Mouse (Mus musculus): ENCODE data around the gene Vmn1r233. TPM values are rescaled to one million over a fixed set of nuclear protein-coding genes. Genes with fewer than 3 reads are reported as not detected.
A peak's percentile ranks its signal among the peaks of the same experiment; 100 is the strongest.

Vmn1r233 gene
- total and polyA plus RNA-seq, 2 experiments from 2014 or later: not detected

GRCm38 (mm10) chr17:20966681-20967080 lies 29.6 kb downstream of the Vmn1r233 start:
- no peak overlapping the region for H3K4me2 ChIP-seq (ENCODE audit: low read depth, low read length)
- TF ChIP-seq CTCF (IDR thresholded peaks at IDR 0.05; ENCODE audit: low read depth): no peak
- TF ChIP-seq EP300 (IDR thresholded peaks at IDR 0.05; ENCODE audit: low read depth): no peak
- H3K4me3 ChIP-seq (ENCODE audit: low read depth, low read length): no peak overlapping the region
- no peaks in the 10 kb centered on the region for H3K27me3 ChIP-seq (ENCODE audit: control insufficient read depth, insufficient read depth, low read length)
- no peak overlapping the region for H3K27ac ChIP-seq (ENCODE audit: low read depth)
- no peaks in the 10 kb centered on the region for H3K9me3 ChIP-seq (replicated peaks; ENCODE audit: control insufficient read depth, low read length)
- H3K36me3 ChIP-seq (replicated peaks; ENCODE audit: control insufficient read depth, insufficient read depth, low read length): peaks cover 70% of the 10 kb centered on the region
- DNase-seq (ENCODE audit: low spot score) (no peak), ATAC-seq (ENCODE audit: insufficient read depth, low read depth) (no peak)
- no peaks in the 10 kb centered on the region for H3K4me1 ChIP-seq (ENCODE audit: control insufficient read depth, insufficient read depth)
- no peak overlapping the region for H3K9ac ChIP-seq (replicated peaks; ENCODE audit: low read depth, low read length)

GRCm38 (mm10) chr17:20965421-20965820 lies 30.8 kb downstream of the Vmn1r233 start:
- H3K27ac ChIP-seq (ENCODE audit: low read depth): no peak overlapping the region
- 0 out of 2 replicates have a peak, but pooled peaks have one; percentile 20 for ATAC-seq (ENCODE audit: insufficient read depth, low read depth)
- no peak overlapping the region for H3K4me2 ChIP-seq (ENCODE audit: low read depth, low read length)
- TF ChIP-seq EP300 (IDR thresholded peaks at IDR 0.05; ENCODE audit: low read depth) (no peak), CTCF (IDR thresholded peaks at IDR 0.05; ENCODE audit: low read depth) (no peak)
- H3K9me3 ChIP-seq (replicated peaks; ENCODE audit: control insufficient read depth, low read length): no peaks in the 10 kb centered on the region
- no peaks in the 10 kb centered on the region for H3K27me3 ChIP-seq (ENCODE audit: control insufficient read depth, insufficient read depth, low read length)
- DNase-seq (ENCODE audit: low spot score): no peak
- peaks cover 83% of the 10 kb centered on the region for H3K36me3 ChIP-seq (replicated peaks; ENCODE audit: control insufficient read depth, insufficient read depth, low read length)
- WGBS: 75% methylated on average over 4 of the region's 4 CpGs
- H3K9ac ChIP-seq (replicated peaks; ENCODE audit: low read depth, low read length): no peak overlapping the region
- no peak overlapping the region for H3K4me3 ChIP-seq (ENCODE audit: low read depth, low read length)
- no peaks in the 10 kb centered on the region for H3K4me1 ChIP-seq (ENCODE audit: control insufficient read depth, insufficient read depth)

GRCm38 (mm10) chr17:20960386-20960785 lies 35.9 kb downstream of the Vmn1r233 start:
- Histone ChIP-seq H3K27me3 (ENCODE audit: control insufficient read depth, insufficient read depth, low read length) (no peaks in the 10 kb centered on the region), H3K4me1 (ENCODE audit: control insufficient read depth, insufficient read depth) (no peaks in the 10 kb centered on the region), H3K36me3 (replicated peaks; ENCODE audit: control insufficient read depth, insufficient read depth, low read length) (peaks cover 99% of the 10 kb centered on the region), H3K4me3 (ENCODE audit: low read depth, low read length) (no peak overlapping the region), H3K27ac (ENCODE audit: low read depth) (no peak overlapping the region), H3K9ac (replicated peaks; ENCODE audit: low read depth, low read length) (no peak overlapping the region), H3K9me3 (replicated peaks; ENCODE audit: control insufficient read depth, low read length) (no peaks in the 10 kb centered on the region), H3K4me2 (ENCODE audit: low read depth, low read length) (no peak overlapping the region)
- DNase-seq (ENCODE audit: low spot score) (no peak), ATAC-seq (ENCODE audit: insufficient read depth, low read depth) (no peak)
- no peak for TF ChIP-seq CTCF (IDR thresholded peaks at IDR 0.05; ENCODE audit: low read depth)
- no peak for TF ChIP-seq EP300 (IDR thresholded peaks at IDR 0.05; ENCODE audit: low read depth)
- WGBS: 97% methylated on average over 5 of the region's 5 CpGs

GRCm38 (mm10) chr17:20946636-20947035 lies 49.6 kb downstream of the Vmn1r233 start:
- ATAC-seq (ENCODE audit: insufficient read depth, low read depth): no peak

GRCm38 (mm10) chr17:20946026-20946565 lies 50.2 kb downstream of the Vmn1r233 start:
- Histone ChIP-seq H3K4me3 (ENCODE audit: low read depth, low read length) (peak overlapping the region; percentile 79), H3K4me1 (ENCODE audit: control insufficient read depth, insufficient read depth) (peaks cover 39% of the 10 kb centered on the region), H3K9me3 (replicated peaks; ENCODE audit: control insufficient read depth, low read length) (no peaks in the 10 kb centered on the region), H3K9ac (replicated peaks; ENCODE audit: low read depth, low read length) (peak overlapping the region; percentile 91), H3K36me3 (replicated peaks; ENCODE audit: control insufficient read depth, insufficient read depth, low read length) (peaks cover 2% of the 10 kb centered on the region; the same call in 1 of the 2 replicates), H3K27me3 (ENCODE audit: control insufficient read depth, insufficient read depth, low read length) (no peaks in the 10 kb centered on the region), H3K4me2 (ENCODE audit: low read depth, low read length) (peak overlapping the region; percentile 84), H3K27ac (ENCODE audit: low read depth) (peak overlapping the region; percentile 99)
- under 1% methylated on average over 13 of the region's 13 CpGs for WGBS
- no peak for DNase-seq (ENCODE audit: low spot score)
- ATAC-seq (ENCODE audit: insufficient read depth, low read depth): no peak
- no peak for TF ChIP-seq EP300 (IDR thresholded peaks at IDR 0.05; ENCODE audit: low read depth)
- no peak for TF ChIP-seq CTCF (IDR thresholded peaks at IDR 0.05; ENCODE audit: low read depth)

More at GRCm38 (mm10) chr17:20946636-20947035, 49.6 kb downstream of the Vmn1r233 start:
- DNase-seq (ENCODE audit: low spot score): no peak
- TF ChIP-seq EP300 (IDR thresholded peaks at IDR 0.05; ENCODE audit: low read depth) (no peak), CTCF (IDR thresholded peaks at IDR 0.05; ENCODE audit: low read depth) (no peak)
- H3K9ac ChIP-seq (replicated peaks; ENCODE audit: low read depth, low read length): peak overlapping the region; percentile 91; the same call in 1 of the 2 replicates
- H3K27me3 ChIP-seq (ENCODE audit: control insufficient read depth, insufficient read depth, low read length): no peaks in the 10 kb centered on the region
- peak overlapping the region; percentile 99 for H3K27ac ChIP-seq (ENCODE audit: low read depth)
- peak overlapping the region; percentile 79 for H3K4me3 ChIP-seq (ENCODE audit: low read depth, low read length)
- peaks cover 6% of the 10 kb centered on the region; the same call in 1 of the 2 replicates for H3K36me3 ChIP-seq (replicated peaks; ENCODE audit: control insufficient read depth, insufficient read depth, low read length)
- H3K9me3 ChIP-seq (replicated peaks; ENCODE audit: control insufficient read depth, low read length): no peaks in the 10 kb centered on the region
- H3K4me2 ChIP-seq (ENCODE audit: low read depth, low read length): peak overlapping the region; percentile 84
- peaks cover 39% of the 10 kb centered on the region for H3K4me1 ChIP-seq (ENCODE audit: control insufficient read depth, insufficient read depth)

Measured in heart, postnatal 0 days (tissue).